Mouse (Mus musculus) midbrain, embryonic 12.5 days (tissue): ENCODE results near the gene Irx6. TPM values are rescaled to one million over a fixed set of nuclear protein-coding genes. Genes with fewer than 3 reads are reported as not detected.

ENCODE experiments used
- ATAC-seq: fragments of 200-750 bp; cut with Nextera tagmentation; 2 replicates; pipeline ENCODE4 v1.8.0; 2017; ENCODE audit warnings: low read depth, moderate TSS enrichment, moderate library complexity; ENCODE audit not compliant: low FRiP score
- H3K27ac ChIP-seq: fragments of 300-500 bp; sonication (generic); replicated peaks from 2 replicates; pipeline ENCODE4 v1.5.1; 2016; ENCODE audit warnings: mild to moderate bottlenecking
- H3K27me3 ChIP-seq: fragments of 300-500 bp; sonication (generic); 2 replicates; pipeline ENCODE4 v1.6.1; 2016; ENCODE audit warnings: mild to moderate bottlenecking
- H3K36me3 ChIP-seq: fragments of 300-500 bp; sonication (generic); 2 replicates; pipeline ENCODE4 v1.6.1; 2016
- H3K4me1 ChIP-seq: fragments of 300-500 bp; sonication (generic); 2 replicates; pipeline ENCODE4 v1.6.1; 2016
- H3K4me2 ChIP-seq: fragments of 300-500 bp; sonication (generic); replicated peaks from 2 replicates; pipeline ENCODE4 v1.6.1; 2016; ENCODE audit warnings: mild to moderate bottlenecking, moderate library complexity
- H3K4me3 ChIP-seq: fragments of 300-500 bp; sonication (generic); 2 replicates; pipeline ENCODE4 v1.5.1; 2016; ENCODE audit warnings: mild to moderate bottlenecking
- H3K9ac ChIP-seq: fragments of 300-500 bp; sonication (generic); replicated peaks from 2 replicates; pipeline ENCODE4 v1.6.1; 2016; ENCODE audit warnings: mild to moderate bottlenecking, moderate library complexity
- H3K9me3 ChIP-seq: fragments of 300-500 bp; sonication (generic); 2 replicates; pipeline ENCODE4 v1.6.1; 2016; ENCODE audit warnings: mild to moderate bottlenecking
- WGBS: fragments of 180-500 bp; shearing (Covaris S2); methylation state at CpG from one replicate; pipeline ENCODE4 v1.1.7; 2016; 5-methylcytosine and 5-hydroxymethylcytosine counted together
- polyA plus RNA-seq: library from polyadenylated mRNA; unstranded; fragments of >200 nt; fragmentation: Nextera tagmentation; extraction: Ambion mirVana; gene quantifications from 2 replicates; pipeline ENCODE4 v1.2.1, GENCODE M21; 2016

Irx6 gene
- polyA plus RNA-seq, 1 experiment from 2014 or later: 3.1 TPM

DNA sequence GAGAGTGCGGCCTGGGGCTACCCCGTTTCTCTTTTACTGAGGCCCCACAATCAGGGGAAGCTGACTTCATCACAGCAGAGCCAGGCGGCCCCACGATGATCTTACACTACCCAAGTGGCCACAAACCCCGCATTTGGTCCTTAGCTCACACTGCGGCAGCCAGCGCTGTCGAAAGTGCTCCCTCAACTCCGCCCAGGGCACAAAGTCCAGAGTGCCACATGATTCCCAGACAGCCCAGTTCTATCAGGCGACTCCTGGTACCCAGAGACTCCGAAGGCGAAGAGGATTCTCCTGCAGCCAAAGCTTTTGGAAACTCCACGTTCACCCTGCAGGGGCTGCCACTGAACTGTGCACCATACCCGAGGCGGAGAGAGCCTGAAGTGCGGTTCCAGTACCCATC is 4.3 kb downstream of the Irx6 start:
- peak overlapping the region; percentile 43 for H3K4me2 ChIP-seq
- H3K4me1 ChIP-seq: peaks cover 33% of the 10 kb centered on the region
- no peak overlapping the region for H3K9ac ChIP-seq
- ATAC-seq: no peak
- WGBS: 8% methylated on average over 16 of the region's 16 CpGs
- no peaks in the 10 kb centered on the region for H3K36me3 ChIP-seq
- peaks cover 76% of the 10 kb centered on the region for H3K27me3 ChIP-seq
- H3K27ac ChIP-seq: no peak overlapping the region
- H3K4me3 ChIP-seq: peak overlapping the region; percentile 18; the same call in 1 of the 2 replicates
- H3K9me3 ChIP-seq: no peaks in the 10 kb centered on the region

DNA sequence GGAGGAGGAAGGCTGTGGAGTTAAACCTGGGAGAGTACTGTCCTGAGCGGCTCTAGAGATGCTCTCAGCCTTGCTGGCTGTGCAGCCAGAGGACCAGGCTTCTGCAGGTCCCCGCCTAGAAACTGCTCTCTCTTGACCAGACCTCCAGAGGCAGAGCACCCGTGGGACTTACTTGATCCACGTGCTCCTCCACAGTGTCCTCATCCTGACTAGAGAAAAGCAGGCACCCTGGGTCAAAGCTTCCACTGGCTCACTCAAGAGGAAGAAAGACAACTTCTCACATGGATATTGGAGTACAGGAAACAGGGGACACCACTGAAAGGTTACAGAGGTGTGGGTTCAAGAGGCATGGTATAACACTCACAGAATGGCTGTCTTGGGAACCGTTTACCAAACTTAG is 23.3 kb downstream of the Irx6 start:
- Histone ChIP-seq H3K4me2 (no peak overlapping the region), H3K27ac (no peak overlapping the region), H3K9ac (no peak overlapping the region), H3K27me3 (peaks cover 10% of the 10 kb centered on the region), H3K36me3 (no peaks in the 10 kb centered on the region), H3K9me3 (no peaks in the 10 kb centered on the region), H3K4me1 (no peaks in the 10 kb centered on the region), H3K4me3 (no peak overlapping the region)
- 89% methylated on average over 5 of the region's 5 CpGs for WGBS
- no peak for ATAC-seq

DNA sequence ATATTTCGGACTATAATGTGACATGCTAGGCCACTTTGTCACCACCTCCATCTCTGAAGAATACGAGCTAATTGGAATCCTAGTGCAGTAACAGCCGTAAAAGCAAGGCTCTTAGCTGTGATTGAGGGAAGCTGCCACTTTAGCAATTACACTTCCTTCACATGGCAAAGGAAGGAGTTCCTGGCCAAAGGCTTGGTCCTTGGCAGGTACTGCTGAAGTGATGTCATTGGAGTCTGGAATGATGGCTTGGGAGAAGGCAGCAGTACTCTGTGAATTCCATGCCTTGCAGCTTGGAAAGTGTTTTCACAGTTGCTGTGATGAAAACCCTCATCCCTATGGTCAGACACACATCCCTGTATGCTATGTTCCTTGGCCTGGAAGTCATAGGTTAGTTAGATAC is 24.3 kb downstream of the Irx6 start:
- Histone ChIP-seq H3K4me3 (no peak overlapping the region), H3K4me1 (no peaks in the 10 kb centered on the region), H3K36me3 (no peaks in the 10 kb centered on the region), H3K27ac (no peak overlapping the region), H3K4me2 (no peak overlapping the region), H3K9ac (no peak overlapping the region), H3K9me3 (no peaks in the 10 kb centered on the region), H3K27me3 (peaks cover 10% of the 10 kb centered on the region)
- no peak for ATAC-seq
- WGBS: 87% methylated on average over 3 of the region's 3 CpGs

DNA sequence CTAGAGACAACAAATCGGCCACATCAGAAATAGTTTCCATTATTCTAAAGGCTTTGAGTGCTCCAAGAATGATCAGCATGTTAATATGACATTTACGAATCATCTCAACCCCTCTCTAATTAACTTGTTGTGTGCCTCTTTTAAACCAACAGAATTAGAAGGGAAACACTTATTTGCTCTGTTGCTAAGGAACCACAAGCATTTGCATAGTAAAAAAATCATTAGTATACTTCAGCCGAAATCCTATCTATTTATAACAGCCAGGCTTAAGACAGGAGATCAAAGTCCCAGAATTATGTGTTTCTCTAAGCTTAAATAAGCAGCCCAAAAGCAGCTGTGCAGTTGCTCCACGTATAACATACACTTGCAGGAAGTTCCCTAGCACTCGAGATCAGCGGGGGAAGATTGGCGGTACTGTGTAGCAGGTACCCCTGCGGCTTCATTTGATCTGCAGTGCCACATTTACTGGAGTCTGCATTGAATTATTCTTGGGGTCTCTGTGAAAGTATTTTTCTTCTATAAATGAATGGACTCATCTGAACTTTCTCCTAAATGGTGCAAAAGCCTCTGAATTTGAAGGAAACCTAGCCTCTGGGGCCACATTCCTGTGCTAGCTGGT is 25.9 kb downstream of the Irx6 start:
- 54% methylated on average over 8 of the region's 8 CpGs for WGBS
- peaks cover 10% of the 10 kb centered on the region for H3K27me3 ChIP-seq
- H3K4me2 ChIP-seq: no peak overlapping the region
- no peak overlapping the region for H3K27ac ChIP-seq
- no peaks in the 10 kb centered on the region for H3K36me3 ChIP-seq
- H3K9ac ChIP-seq: no peak overlapping the region
- no peaks in the 10 kb centered on the region for H3K4me1 ChIP-seq
- no peak for ATAC-seq
- H3K9me3 ChIP-seq: no peaks in the 10 kb centered on the region
- no peak overlapping the region for H3K4me3 ChIP-seq

DNA sequence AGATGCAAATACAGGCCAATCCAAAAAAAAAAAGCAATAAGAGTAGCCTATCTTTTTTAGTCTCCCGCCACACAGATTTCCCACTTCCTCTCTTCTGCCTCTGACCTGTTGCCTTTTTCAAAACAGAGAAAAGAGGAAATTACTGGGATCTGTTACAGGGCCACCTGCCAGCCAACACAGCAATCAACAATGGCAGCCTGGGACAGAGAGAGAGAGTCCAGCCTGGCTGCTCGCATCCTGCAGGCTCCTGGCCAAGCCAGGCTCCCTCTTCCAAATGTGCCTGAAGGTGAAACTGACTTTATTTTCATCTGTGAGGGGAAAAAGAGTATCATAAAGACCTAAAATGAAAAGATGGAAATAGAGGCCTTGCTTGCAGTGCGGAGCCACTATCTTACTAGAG is 29.3 kb downstream of the Irx6 start:
- no peak for ATAC-seq
- no peak overlapping the region for H3K27ac ChIP-seq
- WGBS: 87% methylated on average over 3 of the region's 3 CpGs
- H3K9me3 ChIP-seq: no peaks in the 10 kb centered on the region
- H3K4me1 ChIP-seq: no peaks in the 10 kb centered on the region
- H3K4me3 ChIP-seq: no peak overlapping the region
- H3K9ac ChIP-seq: no peak overlapping the region
- no peaks in the 10 kb centered on the region for H3K36me3 ChIP-seq
- H3K27me3 ChIP-seq: no peaks in the 10 kb centered on the region
- no peak overlapping the region for H3K4me2 ChIP-seq

DNA sequence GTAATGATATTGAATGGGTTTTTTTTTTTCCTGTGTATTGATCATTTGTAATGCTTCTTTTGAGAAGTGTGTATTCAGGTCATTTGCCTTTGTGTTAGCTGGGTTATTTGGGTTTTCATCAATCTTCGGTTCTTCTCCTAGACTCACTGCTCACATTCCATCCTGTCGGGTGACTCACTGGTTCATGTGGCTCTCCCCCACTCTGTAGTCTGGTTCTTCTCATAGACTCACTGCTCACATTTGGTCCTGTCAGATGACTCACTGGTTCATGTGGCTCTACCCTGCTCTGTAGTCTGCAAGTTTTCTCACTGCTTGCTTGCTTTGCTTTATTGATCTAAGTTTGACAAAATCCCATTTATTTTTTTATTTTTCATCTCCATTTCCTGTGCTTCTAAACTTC is 32.2 kb downstream of the Irx6 start:
- Histone ChIP-seq H3K27ac (no peak overlapping the region), H3K9ac (no peak overlapping the region), H3K4me1 (no peaks in the 10 kb centered on the region), H3K27me3 (no peaks in the 10 kb centered on the region), H3K9me3 (peaks cover 5% of the 10 kb centered on the region; the same call in 1 of the 2 replicates), H3K36me3 (no peaks in the 10 kb centered on the region), H3K4me2 (no peak overlapping the region), H3K4me3 (no peak overlapping the region)
- no peak for ATAC-seq
- WGBS: 68% methylated on average over 2 of the region's 2 CpGs

GRCm38 (mm10) chr8:92713286-92713685 is 39.2 kb downstream of the Irx6 start:
- WGBS: 88% methylated on average over 1 of the region's 1 CpGs
- H3K4me1 ChIP-seq: 0 out of 2 replicates have a peak, but pooled peaks cover 6% of the 10 kb centered on the region
- H3K36me3 ChIP-seq: no peaks in the 10 kb centered on the region
- H3K9ac ChIP-seq: no peak overlapping the region
- H3K27me3 ChIP-seq: peaks cover 5% of the 10 kb centered on the region; the same call in 1 of the 2 replicates
- H3K9me3 ChIP-seq: peaks cover 8% of the 10 kb centered on the region
- no peak overlapping the region for H3K4me2 ChIP-seq
- no peak for ATAC-seq
- H3K4me3 ChIP-seq: no peak overlapping the region
- no peak overlapping the region for H3K27ac ChIP-seq

DNA sequence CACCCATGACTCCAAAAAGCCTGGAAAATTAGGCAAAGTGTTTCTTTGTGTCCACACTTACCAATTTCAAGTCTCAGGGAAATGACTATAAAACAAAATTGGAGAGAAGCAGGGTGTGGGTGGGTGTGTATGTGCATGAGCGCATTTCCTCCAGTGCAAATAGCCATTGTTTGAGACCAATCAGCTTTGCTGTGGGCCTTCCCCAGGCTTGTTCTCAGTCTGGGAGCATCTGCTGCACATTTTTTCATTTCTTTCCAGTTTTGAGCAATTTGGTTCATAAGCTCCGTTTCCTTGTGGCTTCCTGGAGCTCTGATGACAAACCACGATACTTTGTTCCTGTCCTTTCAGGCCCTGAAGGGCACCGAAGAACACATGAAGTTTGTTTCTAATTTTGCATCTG is 43.3 kb downstream of the Irx6 start:
- Histone ChIP-seq H3K4me1 (peaks cover 15% of the 10 kb centered on the region), H3K4me2 (no peak overlapping the region), H3K27ac (no peak overlapping the region), H3K9ac (no peak overlapping the region), H3K27me3 (peaks cover 5% of the 10 kb centered on the region; the same call in 1 of the 2 replicates), H3K4me3 (no peak overlapping the region), H3K9me3 (peaks cover 3% of the 10 kb centered on the region; the same call in 1 of the 2 replicates), H3K36me3 (no peaks in the 10 kb centered on the region)
- ATAC-seq: no peak
- WGBS: 77% methylated on average over 4 of the region's 4 CpGs

GRCm38 (mm10) chr8:92718057-92718456 is 44.0 kb downstream of the Irx6 start:
- 88% methylated on average over 5 of the region's 5 CpGs for WGBS
- no peak overlapping the region for H3K9ac ChIP-seq

DNA sequence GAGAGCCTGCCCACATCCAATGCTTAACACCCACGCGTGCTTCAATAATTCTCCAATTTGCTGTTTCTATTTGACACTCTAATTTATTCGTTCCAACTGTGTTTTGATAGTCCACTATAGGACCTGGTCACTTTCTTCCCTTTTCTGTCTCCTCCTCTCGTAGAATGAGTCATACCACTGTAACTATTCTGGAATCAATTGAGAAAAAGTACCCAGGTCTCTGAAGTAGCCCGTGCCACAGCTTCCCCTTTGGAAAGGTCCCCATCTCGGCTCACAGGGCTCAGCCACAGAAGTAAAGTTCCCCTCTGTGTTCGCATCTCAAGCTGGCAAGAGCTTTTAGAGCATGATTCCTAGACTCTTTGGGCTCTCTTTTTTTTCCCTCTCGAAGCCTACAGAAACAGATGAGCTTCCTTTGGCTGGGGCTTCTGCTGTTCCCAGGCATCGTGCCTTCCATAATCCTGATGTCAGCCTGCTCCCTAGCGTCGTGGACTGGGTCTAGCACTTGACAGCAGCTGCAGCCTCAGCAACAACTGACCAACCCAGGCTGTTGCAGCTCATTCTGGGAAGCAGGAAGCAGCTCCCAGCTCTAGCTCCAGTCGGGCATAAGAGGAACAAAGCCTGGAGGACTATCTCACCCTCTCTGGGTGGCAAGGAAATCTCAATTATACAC is 47.3 kb downstream of the Irx6 start:
- Histone ChIP-seq H3K4me3 (no peak overlapping the region), H3K9me3 (no peaks in the 10 kb centered on the region), H3K9ac (no peak overlapping the region), H3K4me2 (no peak overlapping the region), H3K36me3 (no peaks in the 10 kb centered on the region), H3K27ac (0 out of 2 replicates have a peak overlapping the region, but pooled peaks have one; percentile 26), H3K4me1 (peaks cover 34% of the 10 kb centered on the region), H3K27me3 (peaks cover 5% of the 10 kb centered on the region; the same call in 1 of the 2 replicates)
- peak; percentile 92 for ATAC-seq
- 36% methylated on average over 12 of the region's 12 CpGs for WGBS

More at GRCm38 (mm10) chr8:92718057-92718456, 44.0 kb downstream of the Irx6 start:
- Histone ChIP-seq H3K9me3 (no peaks in the 10 kb centered on the region), H3K4me3 (no peak overlapping the region), H3K4me1 (peaks cover 21% of the 10 kb centered on the region), H3K27me3 (peaks cover 5% of the 10 kb centered on the region; the same call in 1 of the 2 replicates), H3K4me2 (no peak overlapping the region), H3K36me3 (no peaks in the 10 kb centered on the region), H3K27ac (no peak overlapping the region)
- no peak for ATAC-seq

DNA sequence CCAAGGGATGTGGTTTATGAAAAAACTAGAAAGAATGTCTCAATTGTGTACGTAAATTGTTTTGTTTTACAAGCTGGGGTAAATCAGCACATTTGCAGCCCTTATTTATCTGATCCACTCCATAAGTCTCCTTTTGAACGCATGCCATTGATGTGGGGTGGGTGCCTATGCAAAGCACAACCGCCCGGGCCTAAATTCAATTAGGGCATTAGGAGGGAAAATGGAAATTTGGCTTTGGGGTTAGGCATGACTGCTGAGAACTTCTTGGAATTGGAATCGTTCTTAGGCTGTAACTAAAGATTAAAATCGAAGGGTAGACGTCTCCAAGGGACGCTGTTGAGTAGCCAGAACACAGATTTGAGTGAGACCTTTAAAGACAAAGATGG is 47.8 kb downstream of the Irx6 start:
- Histone ChIP-seq H3K4me1 (peaks cover 34% of the 10 kb centered on the region), H3K27ac (no peak overlapping the region), H3K9ac (no peak overlapping the region), H3K4me3 (no peak overlapping the region), H3K36me3 (no peaks in the 10 kb centered on the region), H3K27me3 (peaks cover 7% of the 10 kb centered on the region), H3K4me2 (no peak overlapping the region), H3K9me3 (no peaks in the 10 kb centered on the region)
- WGBS: 49% methylated on average over 8 of the region's 8 CpGs
- no peak for ATAC-seq

DNA sequence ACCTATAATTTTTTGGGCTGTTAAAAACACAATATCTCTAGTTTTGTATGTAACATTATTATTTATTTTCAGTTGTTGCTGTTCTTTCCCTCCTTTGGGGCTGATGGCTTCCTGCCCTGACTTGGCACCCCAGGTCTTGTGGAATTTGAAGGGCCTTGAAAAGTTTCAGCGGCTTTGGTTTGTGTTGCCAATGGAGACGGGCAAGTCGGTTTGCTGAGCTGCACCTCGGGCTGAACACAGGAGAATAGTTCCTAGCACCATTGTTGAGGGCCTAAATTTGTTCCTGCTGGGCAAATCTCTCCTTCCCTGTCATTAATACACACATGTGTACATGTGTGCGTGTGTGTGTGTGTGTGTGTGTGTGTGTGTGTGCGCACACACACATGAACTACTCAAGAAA is 49.2 kb downstream of the Irx6 start:
- H3K27me3 ChIP-seq: peaks cover 14% of the 10 kb centered on the region
- no peaks in the 10 kb centered on the region for H3K36me3 ChIP-seq
- H3K9me3 ChIP-seq: no peaks in the 10 kb centered on the region
- ATAC-seq: no peak
- H3K4me1 ChIP-seq: peaks cover 28% of the 10 kb centered on the region
- H3K27ac ChIP-seq: no peak overlapping the region
- no peak overlapping the region for H3K4me2 ChIP-seq
- H3K9ac ChIP-seq: no peak overlapping the region
- no peak overlapping the region for H3K4me3 ChIP-seq
- 40% methylated on average over 6 of the region's 6 CpGs for WGBS
